Comparison of ENCODE assay signal across 7 mouse cellular contexts in the genomic region with DNA sequence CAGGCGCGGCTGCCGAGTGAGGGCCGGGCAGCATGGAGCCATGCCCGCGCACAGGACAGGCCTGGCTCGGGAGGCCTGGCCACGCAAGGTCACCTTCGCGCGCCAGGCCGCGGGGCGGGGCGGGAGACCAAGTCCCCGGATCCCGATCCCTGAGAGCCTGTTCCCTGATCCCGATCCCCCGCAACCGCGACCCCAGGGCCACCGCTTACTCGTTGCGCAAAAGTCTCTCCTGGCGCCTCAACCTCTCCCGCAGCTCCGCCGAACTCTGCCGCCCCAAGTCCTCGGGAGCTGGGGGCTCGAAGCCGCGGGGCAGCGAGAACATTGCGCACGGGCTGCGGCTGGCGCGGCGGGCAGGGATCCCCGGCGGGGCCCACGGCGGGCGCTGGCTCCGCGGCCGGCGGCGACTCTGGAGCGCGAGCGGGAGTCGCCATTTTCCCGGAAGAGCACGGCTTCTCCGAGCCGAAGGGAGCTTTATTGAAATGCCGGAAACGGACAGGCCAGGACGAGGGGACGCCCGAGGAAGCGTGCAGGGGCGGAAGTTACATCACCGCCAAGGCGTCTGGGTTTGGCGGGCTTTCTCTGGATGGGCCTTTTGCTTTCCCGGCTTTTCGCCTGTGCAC. TPM values are rescaled to one million over a fixed set of nuclear protein-coding genes. Genes with fewer than 3 reads are reported as not detected.
DNase-seq lines count a peak whose midpoint lies in the region; ATAC-seq and TF ChIP-seq lines count a peak whose summit lies in the region.

A gene (minus strand): TSS at position 461 of the 620 bp plus-strand sequence.

- TF ChIP-seq POLR2A in small intestine, adult 2 months (IDR thresholded peaks at IDR 0.05; ENCODE audit: low read depth, low read length): peak; percentile 33

- ATAC-seq in intestine, postnatal 0 days: peak; percentile 95
- ATAC-seq in midbrain, embryonic 12.5 days (ENCODE audit: low FRiP score, low read depth): peak; percentile 98

- H3K27ac ChIP-seq in embryonic facial prominence, embryonic 10.5 days (replicated peaks): peak within 1 kb of the TSS; percentile 100
- H3K27ac ChIP-seq in intestine, postnatal 0 days (ENCODE audit: low read depth, low read length): peak within 1 kb of the TSS; percentile 95
- peak within 1 kb of the TSS; percentile 90 for H3K27ac ChIP-seq in midbrain, embryonic 12.5 days (replicated peaks)
- peak within 1 kb of the TSS; percentile 82 for H3K27ac ChIP-seq in small intestine, adult 2 months (ENCODE audit: insufficient read depth, low read depth, low read length)

- under 1% methylated on average over 70 of the region's 70 CpGs for whole genome bisulfite sequencing in embryonic facial prominence, embryonic 10.5 days
- WGBS in intestine, postnatal 0 days: under 1% methylated on average over 70 of the region's 70 CpGs
- under 1% methylated on average over 70 of the region's 70 CpGs for WGBS in midbrain, embryonic 12.5 days
- WGBS in small intestine, adult 2 months: under 1% methylated on average over 70 of the region's 70 CpGs

- DNase-seq in adrenal gland, postnatal 10 days: peak; percentile 99
- peak; percentile 95 for DNase-seq in embryonic facial prominence, embryonic 10.5 days (ENCODE audit: low spot score)
- peak; percentile 36 for DNase-seq in gonadal fat pad, adult 2 months (ENCODE audit: low read depth)
- peak; percentile 94 for DNase-seq in left cerebral cortex, postnatal 4 days

- peak within 1 kb of the TSS; percentile 98 for H3K4me3 ChIP-seq in embryonic facial prominence, embryonic 10.5 days
- H3K4me3 ChIP-seq in intestine, postnatal 0 days (ENCODE audit: low read depth, low read length): peak within 1 kb of the TSS; percentile 86
- H3K4me3 ChIP-seq in midbrain, embryonic 12.5 days: peak within 1 kb of the TSS; percentile 96
- peak within 1 kb of the TSS; percentile 68 for H3K4me3 ChIP-seq in small intestine, adult 2 months (ENCODE audit: low read depth, low read length)

- peaks cover 21% of the 10 kb centered on the region for H3K4me1 ChIP-seq in embryonic facial prominence, embryonic 10.5 days
- no peaks in the 10 kb centered on the region for H3K4me1 ChIP-seq in intestine, postnatal 0 days (replicated peaks; ENCODE audit: control insufficient read depth, insufficient read depth, low read length)
- peaks cover 17% of the 10 kb centered on the region for H3K4me1 ChIP-seq in midbrain, embryonic 12.5 days
- H3K4me1 ChIP-seq in small intestine, adult 2 months (ENCODE audit: control insufficient read depth, insufficient read depth, insufficient read length, low read length): peaks cover 5% of the 10 kb centered on the region; the same call in 1 of the 2 replicates

- intact Hi-C loops in left cerebral cortex, postnatal 4 days (cut with DNase I): no loop called here

- 0 out of 2 replicates have a peak, but pooled peaks cover 9% of the 10 kb centered on the region for H3K27me3 ChIP-seq in embryonic facial prominence, embryonic 10.5 days (replicated peaks; ENCODE audit: low read depth, poor library complexity, severe bottlenecking)
- no peaks in the 10 kb centered on the region for H3K27me3 ChIP-seq in intestine, postnatal 0 days (replicated peaks; ENCODE audit: control insufficient read depth, insufficient read depth, low read length)
- peaks cover 18% of the 10 kb centered on the region; the same call in 1 of the 2 replicates for H3K27me3 ChIP-seq in midbrain, embryonic 12.5 days
- H3K27me3 ChIP-seq in small intestine, adult 2 months (ENCODE audit: control insufficient read depth, insufficient read depth, low read length): no peaks in the 10 kb centered on the region

- peak within 1 kb of the TSS; percentile 73 for H3K4me2 ChIP-seq in intestine, postnatal 0 days (replicated peaks; ENCODE audit: low read depth)
- H3K4me2 ChIP-seq in midbrain, embryonic 12.5 days (replicated peaks): peak within 1 kb of the TSS; percentile 59

- H3K9me3 ChIP-seq in embryonic facial prominence, embryonic 10.5 days: no peaks in the 10 kb centered on the region
- no peaks in the 10 kb centered on the region for H3K9me3 ChIP-seq in intestine, postnatal 0 days (ENCODE audit: control insufficient read depth)
- H3K9me3 ChIP-seq in midbrain, embryonic 12.5 days: no peaks in the 10 kb centered on the region

- H3K9ac ChIP-seq in intestine, postnatal 0 days (ENCODE audit: low read depth, low read length): peak within 1 kb of the TSS; percentile 98
- H3K9ac ChIP-seq in midbrain, embryonic 12.5 days (replicated peaks): peak within 1 kb of the TSS; percentile 99

- H3K36me3 ChIP-seq in embryonic facial prominence, embryonic 10.5 days (replicated peaks): peaks cover 36% of the 10 kb centered on the region
- peaks cover 26% of the 10 kb centered on the region for H3K36me3 ChIP-seq in intestine, postnatal 0 days (ENCODE audit: control insufficient read depth, insufficient read depth)
- H3K36me3 ChIP-seq in midbrain, embryonic 12.5 days: peaks cover 31% of the 10 kb centered on the region
- peaks cover 23% of the 10 kb centered on the region for H3K36me3 ChIP-seq in small intestine, adult 2 months (ENCODE audit: control insufficient read depth, insufficient read depth, low read length)

- TF ChIP-seq CTCF in intestine, postnatal 0 days (IDR thresholded peaks at IDR 0.05; ENCODE audit: low read depth): no peak
- no peak for TF ChIP-seq CTCF in small intestine, adult 2 months (IDR thresholded peaks at IDR 0.05; ENCODE audit: extremely low read depth, insufficient read length, insufficient replicate concordance, low read depth, low read length)

RNA-seq across cellular contexts. Expression of the gene that starts here (rescaled TPM):
- total RNA-seq in adrenal gland, postnatal 10 days (2021): 100 to 1,000 TPM; 173 to 196 TPM
- 582 and 585 TPM in 2 replicates for polyA plus RNA-seq in embryonic facial prominence, embryonic 10.5 days (2016; fragmentation: Nextera tagmentation; extraction: Ambion mirVana)
- 570 and 1,041 TPM in 2 replicates for polyA plus RNA-seq in gonadal fat pad, adult 2 months (2012; rRNA removed)
- 103 TPM in 2 replicates for polyA plus RNA-seq in intestine, postnatal 0 days (2015; fragmentation: Nextera tagmentation; extraction: Ambion mirVana)
- 100 to 1,000 TPM; 178 to 184 TPM for total RNA-seq in left cerebral cortex, postnatal 4 days (2021)
- polyA plus RNA-seq in midbrain, embryonic 12.5 days (2016; fragmentation: Nextera tagmentation; extraction: Ambion mirVana): 463 and 468 TPM in 2 replicates
- polyA plus RNA-seq in small intestine, adult 2 months (2012; rRNA removed): 581 and 681 TPM in 2 replicates

Comparison
In these comparisons a context has a peak if more than half of its experiments do, and no peak if none do; other contexts are left out.
1. Peak in every context shown above with its lines: DNase-seq, ATAC-seq, H3K4me3 ChIP-seq and H3K27ac ChIP-seq.
2. DNase-seq: peak in every context shown above with its lines; median percentile 99 in adrenal gland, postnatal 10 days; 95 in embryonic facial prominence, embryonic 10.5 days; 94 in left cerebral cortex, postnatal 4 days; 36 in gonadal fat pad, adult 2 months.